Mouse (Mus musculus) inflammation-experienced regulatory T-cells (primary cell): Measurements from ENCODE around the gene Cox8b. TPM values are rescaled to one million over a fixed set of nuclear protein-coding genes. Genes with fewer than 3 reads are reported as not detected.

Experiments used
- polyA plus RNA-seq, 2 experiments: library from polyadenylated mRNA; unstranded; fragments of 100-300 nt; shearing (Covaris generic); gene quantifications; one replicate each; pipeline ENCODE4 v1.2.1; 2017

The Cox8b gene
- not detected for polyA plus RNA-seq

GRCm38 (mm10) chr7:140900220-140900619, at the start of gene Cox8b:
Gene Cox8b, minus strand, starts transcription at chr7:140900446.

GRCm38 (mm10) chr7:140941222-140942051, 41.2 kb upstream of the Cox8b start, which contains the start of gene Pgghg:
Gene Pgghg, plus strand, starts transcription at chr7:140941391.

GRCm38 (mm10) chr7:140920418-140921029, 20.3 kb upstream of the Cox8b start, which contains the start of gene Nlrp6:
Gene Nlrp6, plus strand, starts transcription at chr7:140920902.

GRCm38 (mm10) chr7:140881696-140882468, 18.4 kb downstream of the Cox8b start, which contains the start of the genes Psmd13 and Sirt3:
Gene Psmd13, plus strand, starts transcription at chr7:140881968.
Gene Sirt3, minus strand, starts transcription at chr7:140882309.

GRCm38 (mm10) chr7:140857550-140858505, 42.4 kb downstream of the Cox8b start, which contains the start of gene Bet1l:
Gene Bet1l, minus strand, starts transcription at chr7:140857577.

GRCm38 (mm10) chr7:140856785-140857549, 43.3 kb downstream of the Cox8b start, which contains the start of gene Ric8a:
Gene Ric8a, plus strand, starts transcription at chr7:140856957.

GRCm38 (mm10) chr7:140855860-140856784, 44.1 kb downstream of the Cox8b start, which contains the start of gene Gm45785:
Gene Gm45785, minus strand, starts transcription at chr7:140856331.

Other genes with a start within 250 kb of the Cox8b start
- under 1 TPM; 0.08 to 0.70 TPM for gene Olfr539, start 240.5 kb downstream of the Cox8b start, polyA plus RNA-seq
- under 1 TPM; 0.04 to 0.20 TPM for gene Olfr45, start 218.5 kb downstream of the Cox8b start, polyA plus RNA-seq
- under 1 TPM in 1 of 2 experiments, not detected in 1; 0.84 TPM for gene Olfr541, start 203.2 kb downstream of the Cox8b start, polyA plus RNA-seq
- gene Cyp2e1, start 136.7 kb downstream of the Cox8b start, polyA plus RNA-seq: under 1 TPM; 0.10 to 0.18 TPM
- under 1 TPM in 1 of 2 experiments, not detected in 1; 0.18 TPM for gene Syce1, start 112.6 kb downstream of the Cox8b start, polyA plus RNA-seq
- gene Zfp941, start 78.3 kb downstream of the Cox8b start, polyA plus RNA-seq: 1 to 10 TPM in 1 of 2 experiments, under 1 TPM in 1; 0.46 to 1.9 TPM
- gene Urah, start 65.4 kb downstream of the Cox8b start, polyA plus RNA-seq: under 1 TPM in 1 of 2 experiments, not detected in 1; 0.58 TPM
- not detected for gene Scgb1c1, start 54.9 kb downstream of the Cox8b start, polyA plus RNA-seq
- gene Odf3, start 52.6 kb downstream of the Cox8b start, polyA plus RNA-seq: under 1 TPM in 1 of 2 experiments, not detected in 1; 0.28 TPM
- gene Gm45785, start 44.1 kb downstream of the Cox8b start, polyA plus RNA-seq: under 1 TPM in 1 of 2 experiments, not detected in 1; 0.54 TPM
- gene Ric8a, start 43.5 kb downstream of the Cox8b start, polyA plus RNA-seq: 100 to 1,000 TPM; 114 to 152 TPM
- gene Bet1l, start 42.9 kb downstream of the Cox8b start, polyA plus RNA-seq: 10 to 100 TPM; 41.3 to 51.5 TPM
- gene Psmd13, start 18.5 kb downstream of the Cox8b start, polyA plus RNA-seq: 100 to 1,000 TPM; 186 to 193 TPM
- gene Sirt3, start 18.1 kb downstream of the Cox8b start, polyA plus RNA-seq: 10 to 100 TPM in 1 of 2 experiments, 1 to 10 TPM in 1; 8.7 to 11.6 TPM
- gene Nlrp6, start 20.5 kb upstream of the Cox8b start, polyA plus RNA-seq: under 1 TPM in 1 of 2 experiments, not detected in 1; 0.05 TPM
- gene Pgghg, start 40.9 kb upstream of the Cox8b start, polyA plus RNA-seq: 10 to 100 TPM; 24.8 to 37.5 TPM
- 1 to 10 TPM in 1 of 2 experiments, under 1 TPM in 1; 0.35 to 1.1 TPM for gene Ifitm5, start 49.8 kb upstream of the Cox8b start, polyA plus RNA-seq
- gene Gm45717, start 55.5 kb upstream of the Cox8b start, polyA plus RNA-seq: not detected
- 10 to 100 TPM; 37.1 to 96.5 TPM for gene Ifitm2, start 55.5 kb upstream of the Cox8b start, polyA plus RNA-seq
- gene Ifitm1, start 66.8 kb upstream of the Cox8b start, polyA plus RNA-seq: 1 to 10 TPM in 1 of 2 experiments, not detected in 1; 1.9 TPM
- gene Ifitm3, start 110.3 kb upstream of the Cox8b start, polyA plus RNA-seq: 1 to 10 TPM; 3.5 to 8.8 TPM
- gene Ifitm6, start 117.5 kb upstream of the Cox8b start, polyA plus RNA-seq: not detected
- not detected for gene Gm17387, start 128.7 kb upstream of the Cox8b start, polyA plus RNA-seq
- 10 to 100 TPM; 18.8 to 19.5 TPM for gene B4galnt4, start 160.7 kb upstream of the Cox8b start, polyA plus RNA-seq
- gene Pkp3, start 177.8 kb upstream of the Cox8b start, polyA plus RNA-seq: 100 to 1,000 TPM; 253 to 350 TPM
- 100 to 1,000 TPM; 207 to 212 TPM for gene Sigirr, start 200.1 kb upstream of the Cox8b start, polyA plus RNA-seq
- gene Ano9, start 217.4 kb upstream of the Cox8b start, polyA plus RNA-seq: under 1 TPM; 0.48 to 0.54 TPM
- gene Ptdss2, start 221.9 kb upstream of the Cox8b start, polyA plus RNA-seq: 10 to 100 TPM; 19.1 to 23.2 TPM